Mouse (Mus musculus) liver, adult 2 months (tissue): ENCODE measurements around the gene Gypa.

Experiments used
- CTCF ChIP-seq: fragments of 200-500 bp; IDR thresholded peaks from 2 replicates; pipeline ENCODE4 v1.5.1; 2011; ENCODE audit warnings: low read depth, low read length, control low read depth
- POLR2A ChIP-seq: fragments of 200-500 bp; IDR thresholded peaks from 2 replicates; pipeline ENCODE4 v1.6.1; 2011; ENCODE audit warnings: low read length, control low read depth; ENCODE audit not compliant: insufficient read depth; ENCODE audit errors: extremely low read depth

DNA sequence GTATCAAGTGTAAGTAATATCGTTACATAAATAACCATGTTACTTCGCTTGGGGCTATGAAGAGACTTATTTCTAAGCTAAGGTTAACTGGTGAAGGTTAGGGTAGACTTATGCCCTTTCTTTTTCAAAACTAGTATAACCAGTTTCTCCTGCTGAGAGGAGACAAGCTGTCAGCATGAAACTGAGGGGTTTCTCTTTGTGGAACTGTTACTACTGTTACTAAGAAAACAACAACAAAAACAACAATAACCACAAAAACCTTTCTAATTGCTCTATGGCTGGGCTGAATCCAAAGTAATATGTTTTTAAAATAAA, 722 bp downstream of the Gypa start:
- TF ChIP-seq CTCF = no peak
- no peak for TF ChIP-seq POLR2A
